Mouse (Mus musculus) megakaryocyte, adult 5-6 weeks (primary cell): Measurements from ENCODE around the gene Slco1c1. TPM values are rescaled to one million over a fixed set of nuclear protein-coding genes. Genes with fewer than 3 reads are reported as not detected.

ENCODE experiments used
- ATAC-seq: 2 replicates; pipeline ENCODE4 v1.8.0; 2016; ENCODE audit warnings: mild to moderate bottlenecking, inconsistent platforms; ENCODE audit not compliant: poor library complexity, severe bottlenecking
- total RNA-seq, 2 experiments: library from RNA; stranded (forward) in 1 of 2; stranded (reverse) in 1 of 2; fragments of 153-499, 151-499 nt in 1 of 2; fragments of 221-1000, 200-1000 nt in 1 of 2; gene quantifications; 2 replicates each; pipeline versions ENCODE4 v1.2.3 to v1.2.4; 2015 to 2017

Gene Slco1c1
- total RNA-seq (2015) (not detected in 2 replicates), total RNA-seq (2017) (not detected in 2 replicates)

DNA sequence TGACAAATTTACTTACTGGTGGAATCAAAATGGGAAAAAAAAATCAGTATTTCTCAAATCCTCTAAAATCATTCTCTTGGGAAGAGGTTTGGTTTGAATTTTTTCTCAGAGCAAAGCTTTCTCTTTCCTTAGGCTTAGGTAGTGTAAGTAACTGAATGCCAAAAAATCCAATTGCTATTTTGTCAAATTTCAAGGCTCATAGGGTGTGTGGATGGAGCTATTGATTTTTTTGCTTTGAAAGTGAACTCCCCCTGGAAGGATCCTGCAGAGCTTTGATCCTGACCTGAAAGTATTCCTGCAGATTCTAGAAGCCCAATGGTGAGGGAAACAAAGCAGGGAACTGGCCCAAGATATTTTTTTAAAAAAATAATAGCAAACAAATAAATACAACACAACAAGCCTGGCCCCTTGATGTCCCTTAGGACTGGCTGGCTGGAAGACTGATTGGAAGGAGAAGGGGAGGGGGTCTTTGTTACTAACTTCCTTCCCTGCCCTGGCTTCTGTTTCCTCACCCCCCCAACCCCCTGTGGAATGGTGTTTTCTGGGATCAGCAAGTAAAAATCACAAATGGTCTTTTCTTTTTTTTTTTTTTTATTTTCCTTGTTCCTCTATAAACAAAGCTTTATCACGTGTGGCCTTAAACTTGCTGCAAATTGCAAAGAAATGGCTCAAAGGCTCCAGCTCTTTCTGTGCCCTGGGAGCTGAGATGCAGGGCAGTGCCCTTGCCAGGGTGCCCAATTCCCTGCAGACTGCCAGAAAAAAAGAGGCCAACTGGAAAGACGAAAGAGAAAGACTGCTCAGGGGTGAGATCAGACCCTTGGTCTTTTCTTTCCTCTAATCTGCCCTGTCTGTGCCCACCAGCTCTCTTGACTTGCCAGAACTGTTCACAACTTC is at the start of gene Slco1c1:
Gene Slco1c1, plus strand, starts transcription at position 622 of the 894 bp plus-strand sequence.
- no peak for ATAC-seq

DNA sequence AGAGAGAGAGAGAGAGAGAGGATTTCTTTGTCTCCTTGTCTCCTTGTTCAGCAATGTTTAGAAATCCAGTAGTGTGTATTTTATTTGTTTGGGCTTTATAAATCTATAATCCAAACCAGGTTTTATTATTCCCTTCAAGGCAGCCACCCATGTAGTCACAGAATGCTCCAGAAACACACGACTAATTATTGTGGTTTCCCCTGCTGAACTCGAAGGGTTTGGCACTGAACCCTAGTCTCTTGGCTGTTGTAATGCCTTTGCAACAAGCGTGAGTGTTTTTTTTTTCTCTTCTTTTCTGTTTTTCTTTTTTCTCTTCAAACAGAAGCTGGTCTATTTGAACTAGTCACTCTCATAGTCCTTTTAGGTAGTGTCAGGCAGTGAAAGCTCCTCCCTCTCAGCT is 49.5 kb upstream of the Slco1c1 start:
- ATAC-seq = no peak

DNA sequence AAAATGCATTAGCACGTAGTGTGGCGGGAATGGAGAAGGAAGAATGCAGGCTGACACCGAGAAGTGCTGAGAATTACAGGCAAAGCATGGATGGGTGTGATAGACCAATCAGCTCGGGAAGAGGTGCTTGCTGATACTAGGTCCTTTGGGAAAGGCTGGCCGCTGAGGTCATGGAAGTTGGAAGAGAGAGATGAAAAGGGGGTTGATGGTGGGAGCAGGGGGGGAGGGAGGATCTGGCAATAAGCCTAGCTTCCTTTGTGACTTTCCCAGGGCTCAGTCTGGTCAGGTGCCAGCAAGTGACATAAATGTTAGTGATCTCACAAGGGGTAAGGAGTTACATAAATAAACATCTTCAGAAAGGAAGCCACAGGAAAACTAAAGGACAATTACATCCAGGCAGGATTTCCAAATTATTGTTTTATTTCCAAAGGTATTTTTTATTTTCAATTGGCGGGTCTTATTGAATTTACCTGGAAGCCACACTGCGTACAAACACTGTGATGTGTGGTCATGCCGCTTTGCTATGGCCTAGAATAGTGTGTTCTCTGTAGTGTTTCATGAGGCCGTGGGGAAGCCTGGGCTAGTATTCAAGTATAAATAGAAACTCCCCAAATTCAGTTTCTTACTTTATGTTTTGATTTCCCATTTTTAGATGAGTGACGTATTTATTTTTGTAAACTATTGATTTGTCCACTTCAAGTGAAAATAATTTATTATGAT is 38.7 kb upstream of the Slco1c1 start:
- no peak for ATAC-seq

DNA sequence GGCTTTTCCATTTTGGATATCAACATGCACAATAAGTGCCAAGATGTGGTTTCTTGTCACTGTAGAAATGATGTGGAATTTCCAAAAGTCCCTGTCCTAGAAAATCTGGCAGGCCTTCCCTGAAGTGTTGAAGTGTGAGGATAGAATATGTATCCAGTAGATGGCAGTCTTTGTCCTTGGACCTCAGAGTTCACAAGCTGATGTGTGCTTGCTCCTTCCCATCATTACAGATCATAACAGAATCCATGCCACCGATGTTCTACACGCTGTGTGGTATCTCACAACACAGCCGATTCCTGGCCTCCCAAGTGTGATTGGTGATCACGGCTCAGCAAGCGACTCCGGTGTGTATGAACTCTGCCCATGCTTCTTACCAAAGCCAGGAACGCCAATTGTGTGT is 36.9 kb upstream of the Slco1c1 start:
- ATAC-seq = 0 out of 2 replicates have a peak, but pooled peaks have one; percentile 10

DNA sequence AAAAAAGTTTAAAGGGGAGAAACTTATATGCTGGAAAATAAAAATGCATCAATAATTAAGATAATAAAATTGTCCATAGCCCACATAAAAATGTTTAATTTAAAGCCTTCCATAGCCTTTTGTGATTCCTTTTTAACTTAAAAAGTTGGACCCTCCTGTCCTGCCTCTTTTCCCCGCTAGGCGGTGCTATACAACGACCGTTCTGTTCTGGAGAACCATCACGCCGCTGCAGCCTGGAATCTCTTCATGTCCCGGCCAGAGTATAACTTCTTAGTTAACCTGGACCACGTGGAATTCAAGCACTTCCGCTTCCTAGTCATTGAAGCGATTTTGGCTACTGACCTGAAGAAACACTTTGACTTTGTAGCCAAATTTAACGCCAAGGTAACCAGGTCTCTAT is 35.5 kb upstream of the Slco1c1 start:
- ATAC-seq = peak; percentile 37

DNA sequence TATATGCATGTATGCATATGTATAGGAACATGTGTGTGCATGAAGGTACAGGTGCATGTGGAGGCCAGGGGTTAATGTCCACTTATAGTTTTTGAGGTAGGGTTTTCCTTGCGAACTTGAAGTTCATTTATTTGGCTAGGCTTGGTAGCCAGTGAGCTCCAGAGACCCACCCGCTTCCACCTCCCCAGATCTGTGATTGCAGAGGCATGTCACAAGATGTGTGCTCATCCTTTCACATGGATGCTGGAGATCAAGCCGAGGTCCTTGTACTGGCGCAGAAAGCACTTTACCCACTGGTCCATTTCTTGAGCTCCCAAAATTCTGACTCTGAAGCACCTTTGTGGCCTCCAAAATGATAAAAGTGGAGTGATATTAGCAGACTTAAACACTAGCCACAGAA is 29.3 kb upstream of the Slco1c1 start:
- no peak for ATAC-seq

DNA sequence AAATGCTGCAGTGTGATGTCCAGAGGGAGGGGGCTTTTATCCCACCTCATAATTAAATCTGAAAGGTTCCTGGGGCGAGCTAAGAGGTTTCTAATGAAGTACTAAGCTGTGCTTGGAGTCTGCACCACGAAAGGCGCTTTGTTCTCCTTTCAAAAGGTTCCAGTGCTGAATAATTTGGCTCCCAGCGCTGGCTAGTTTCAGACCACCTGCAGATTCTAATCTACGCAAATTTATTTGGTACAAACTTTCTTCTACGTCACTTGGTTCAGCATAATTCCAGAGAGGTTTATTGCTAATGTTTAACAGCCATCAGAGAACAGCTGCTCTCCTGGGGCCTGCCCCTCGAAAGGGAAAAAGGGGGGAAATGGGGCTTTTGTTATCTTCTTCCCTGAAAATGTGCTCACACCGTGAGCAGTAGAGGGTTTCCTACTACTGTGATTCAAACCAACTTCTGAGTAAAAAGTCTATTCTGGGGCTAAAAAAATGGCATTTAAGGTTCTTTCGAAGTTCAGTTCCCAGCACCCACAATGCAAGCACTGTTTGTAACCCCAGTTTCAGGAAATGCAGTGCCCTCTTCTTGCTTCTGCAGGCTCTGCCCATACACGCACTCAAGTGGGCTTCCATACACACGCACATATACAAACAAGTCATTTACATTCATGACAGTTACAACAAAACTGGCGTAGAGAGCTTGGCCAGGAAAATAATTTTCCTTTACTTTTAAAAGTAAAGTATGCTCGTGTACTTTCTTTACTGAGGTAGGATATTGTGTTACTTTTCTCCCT is 28.3 kb upstream of the Slco1c1 start:
- ATAC-seq = no peak

DNA sequence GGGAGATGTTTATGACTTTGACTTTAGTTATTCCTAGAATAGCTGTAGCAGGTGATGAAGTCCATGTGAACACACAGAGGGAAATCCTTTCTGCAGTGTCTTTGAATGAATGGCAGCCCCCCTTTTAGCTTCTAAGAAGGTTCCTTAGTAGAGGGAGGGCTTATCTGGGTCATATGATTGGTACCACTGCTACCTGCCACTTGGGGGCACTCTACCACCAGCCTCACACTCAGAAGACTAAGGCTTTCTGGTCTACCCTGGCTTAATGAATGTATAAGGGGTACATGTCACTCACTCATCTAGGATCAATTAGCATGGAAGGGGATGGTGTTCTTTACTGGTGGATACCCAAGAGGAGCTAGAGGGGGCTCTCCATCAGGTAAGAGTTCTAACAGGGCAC is 24.7 kb upstream of the Slco1c1 start:
- no peak for ATAC-seq

DNA sequence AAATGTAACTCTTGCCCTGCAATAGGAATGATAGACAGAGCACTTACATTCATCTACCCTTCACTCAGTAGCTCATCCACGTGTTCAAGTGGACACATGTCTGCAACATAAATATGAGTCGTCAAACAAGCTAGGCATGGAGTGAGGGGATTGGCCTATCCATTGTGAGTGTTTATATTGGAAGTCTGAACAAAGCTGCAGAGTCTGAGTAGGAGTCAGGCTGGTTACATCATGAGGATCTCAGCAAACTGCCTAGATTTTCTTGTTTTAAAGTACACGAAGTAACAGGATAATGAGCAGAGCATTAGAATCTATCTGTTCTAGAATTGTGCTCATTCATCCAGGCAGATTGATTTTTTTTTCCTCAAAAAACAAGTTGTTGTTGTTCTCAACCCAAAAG is 23.0 kb upstream of the Slco1c1 start:
- no peak for ATAC-seq

DNA sequence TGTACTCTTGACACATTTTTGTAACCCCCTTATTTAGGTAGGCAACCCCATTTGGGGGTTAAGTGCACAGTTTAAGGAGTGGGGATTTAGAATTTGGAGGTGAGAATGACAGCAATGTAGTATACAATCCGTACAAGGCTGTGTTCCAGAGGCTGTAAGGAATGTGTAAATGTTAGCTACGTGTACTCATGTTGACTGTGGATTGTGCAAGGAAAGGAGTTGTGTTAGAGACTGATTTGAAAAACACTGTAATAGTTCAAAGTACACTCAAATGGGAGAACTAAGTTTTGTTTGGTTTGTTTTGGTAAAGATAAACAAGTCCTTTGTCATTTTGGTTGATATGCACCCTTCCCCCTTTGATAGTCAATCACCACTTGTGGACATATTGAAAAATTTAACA is 1.6 kb upstream of the Slco1c1 start:
- ATAC-seq = no peak

DNA sequence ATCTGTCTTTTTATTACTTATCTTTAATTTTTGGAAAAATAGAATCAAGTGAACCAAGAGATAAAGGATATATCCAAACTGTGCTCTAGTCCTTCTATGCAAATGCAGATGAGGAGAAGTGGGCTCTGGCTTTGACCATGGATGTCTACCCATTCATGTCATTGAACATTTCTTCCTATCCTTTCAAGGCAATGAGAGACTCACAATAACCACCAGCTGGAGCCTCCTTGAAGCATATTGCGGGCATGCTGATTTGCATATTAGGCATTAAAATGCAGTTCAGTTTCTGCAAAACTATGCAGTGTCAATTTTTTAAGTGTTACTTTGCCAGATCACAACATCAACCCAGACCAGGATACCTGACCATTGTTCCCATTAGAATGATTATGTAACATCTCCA is 1.6 kb downstream of the Slco1c1 start:
- ATAC-seq = no peak

DNA sequence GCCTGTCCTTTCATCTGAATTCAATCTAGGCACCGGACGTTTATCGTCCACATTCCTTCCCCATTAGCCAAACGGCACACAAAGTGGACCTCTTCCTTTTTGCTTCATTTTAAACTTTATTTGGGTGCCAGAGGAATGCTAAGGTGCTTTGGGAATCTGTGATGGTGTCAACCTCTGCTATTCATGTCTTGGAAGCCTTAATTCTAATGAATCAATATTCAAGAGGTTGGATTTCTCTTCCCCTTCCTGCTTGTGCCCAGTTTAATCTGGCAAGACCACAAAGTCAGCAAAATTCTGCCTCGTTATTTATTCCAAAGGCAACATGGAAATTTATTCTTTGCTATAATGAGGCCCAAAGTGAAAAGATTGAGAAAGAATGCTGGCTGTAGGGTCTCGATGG is 6.7 kb downstream of the Slco1c1 start:
- ATAC-seq = no peak

DNA sequence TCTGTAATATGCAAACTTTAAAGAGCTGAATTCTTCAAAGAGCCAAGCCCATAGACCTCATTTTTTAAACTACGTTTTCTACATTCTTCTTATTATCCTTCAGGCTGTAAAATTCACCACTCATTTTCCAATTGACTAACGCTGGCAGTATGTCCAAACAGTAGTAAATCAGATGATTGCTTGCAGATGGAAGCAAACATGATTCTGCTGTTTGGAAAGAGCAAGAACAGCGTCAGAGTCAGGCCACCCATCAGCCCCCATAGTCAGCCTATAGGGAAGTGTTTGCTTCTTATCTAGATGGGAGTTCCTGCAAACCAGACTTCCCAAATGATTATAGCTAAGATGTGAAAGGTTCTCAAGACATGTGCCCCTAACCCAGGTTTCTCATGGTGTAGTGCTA is 13.1 kb downstream of the Slco1c1 start:
- no peak for ATAC-seq

DNA sequence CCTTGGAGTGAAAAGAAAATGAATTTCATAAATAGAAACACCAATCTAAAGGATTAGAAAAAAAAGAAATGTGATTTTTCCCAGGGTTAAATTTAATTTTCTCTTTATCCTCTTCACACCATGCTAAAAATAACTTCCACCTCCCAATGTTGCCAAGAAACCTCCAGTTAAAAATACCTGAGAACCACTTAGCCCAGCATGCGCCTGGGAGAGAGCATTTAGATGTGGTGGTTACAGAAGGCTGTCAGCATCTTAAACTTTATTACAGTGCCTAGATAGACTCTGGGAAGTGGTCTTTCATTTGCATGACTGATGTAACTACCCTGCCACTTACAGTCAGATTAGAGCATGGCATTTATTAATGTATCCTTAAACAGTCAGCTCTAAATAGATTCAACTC is 17.0 kb downstream of the Slco1c1 start:
- ATAC-seq = no peak

DNA sequence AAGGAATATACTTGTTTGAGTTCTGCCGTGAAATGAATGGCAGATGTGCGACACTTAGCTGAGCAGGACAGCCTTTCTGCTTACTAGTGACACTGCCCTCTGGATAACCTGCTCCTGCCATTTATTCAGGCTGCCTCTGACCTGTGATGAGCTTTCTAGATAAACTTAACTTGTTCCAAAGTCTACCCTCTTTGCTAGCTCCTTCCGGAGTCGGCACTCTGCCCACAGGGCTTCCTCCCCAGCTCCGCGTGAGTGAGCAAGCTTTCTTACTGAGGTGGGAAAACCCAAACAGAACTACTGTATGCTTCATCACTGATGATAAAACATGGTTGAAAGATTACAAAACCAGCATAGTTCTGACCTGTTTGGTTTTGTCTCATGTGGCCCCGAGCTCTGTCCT is 19.2 kb downstream of the Slco1c1 start:
- ATAC-seq = no peak

DNA sequence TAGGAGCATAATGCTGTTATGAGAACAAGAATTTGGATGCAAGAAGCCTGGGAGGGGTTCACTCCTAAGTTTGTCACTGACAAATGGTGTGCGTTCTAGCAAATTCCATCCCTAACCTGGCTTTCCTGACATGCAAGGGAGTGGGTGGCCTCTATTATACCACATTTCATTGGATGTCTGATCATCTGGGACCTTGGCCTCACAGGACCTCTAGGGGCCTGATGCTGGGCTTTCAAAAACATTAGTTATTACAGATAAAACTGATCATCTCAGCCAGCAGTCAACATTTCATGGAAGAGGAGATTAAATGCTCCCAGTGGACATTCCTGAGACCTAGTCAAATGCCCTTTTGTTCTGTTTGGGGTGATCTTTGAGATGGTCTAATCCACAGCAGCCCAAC is 34.0 kb downstream of the Slco1c1 start:
- no peak for ATAC-seq

DNA sequence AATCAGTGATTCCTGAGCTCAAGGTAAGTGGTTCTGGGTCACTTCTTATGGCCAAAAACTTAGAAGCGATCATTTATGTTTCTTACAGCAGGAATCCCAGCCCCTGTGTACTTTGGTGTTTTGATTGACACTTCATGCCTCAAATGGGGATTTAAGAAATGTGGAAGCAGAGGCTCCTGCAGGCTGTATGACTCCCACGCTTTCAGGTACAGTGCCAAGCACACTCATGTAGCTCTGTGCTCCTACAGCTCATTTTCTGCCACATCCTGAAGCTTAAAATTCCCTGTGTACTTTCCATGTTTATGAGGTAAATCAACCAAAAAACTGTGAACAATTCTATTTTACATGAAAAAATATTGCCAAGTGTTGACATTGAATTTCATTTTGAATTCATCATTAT is 43.2 kb downstream of the Slco1c1 start:
- ATAC-seq = no peak

DNA sequence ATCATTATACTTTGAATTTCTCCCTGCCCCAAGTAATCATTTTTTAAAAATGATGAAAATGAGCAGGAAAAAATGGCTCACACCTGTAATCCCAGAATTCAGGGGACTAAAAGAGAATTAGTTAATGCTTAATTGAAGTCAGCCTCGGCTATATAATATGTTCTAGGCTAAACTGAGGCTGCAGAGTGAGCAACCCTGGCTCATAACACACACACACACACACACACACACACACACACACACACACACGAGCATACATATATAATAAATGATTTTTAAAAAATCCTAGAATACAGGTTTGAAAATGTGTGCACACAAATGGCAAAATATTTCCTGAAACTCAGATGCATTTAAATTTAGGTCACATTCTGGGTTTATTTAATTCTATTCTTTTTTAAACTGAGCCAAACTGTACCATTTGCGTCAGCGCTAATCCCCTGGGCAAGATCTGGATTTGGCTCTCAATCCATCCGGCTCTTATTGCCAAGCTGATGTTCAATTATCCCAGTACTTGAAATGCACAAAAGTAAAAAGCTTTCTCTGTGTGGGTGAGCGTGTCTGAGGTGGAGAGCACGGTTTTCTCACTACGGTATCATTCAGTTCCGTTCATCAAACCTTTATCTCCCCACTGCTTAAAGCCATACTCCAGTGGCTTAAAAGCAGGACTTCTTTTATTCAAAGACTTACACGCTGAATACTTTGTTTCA is 43.8 kb downstream of the Slco1c1 start:
- no peak for ATAC-seq

DNA sequence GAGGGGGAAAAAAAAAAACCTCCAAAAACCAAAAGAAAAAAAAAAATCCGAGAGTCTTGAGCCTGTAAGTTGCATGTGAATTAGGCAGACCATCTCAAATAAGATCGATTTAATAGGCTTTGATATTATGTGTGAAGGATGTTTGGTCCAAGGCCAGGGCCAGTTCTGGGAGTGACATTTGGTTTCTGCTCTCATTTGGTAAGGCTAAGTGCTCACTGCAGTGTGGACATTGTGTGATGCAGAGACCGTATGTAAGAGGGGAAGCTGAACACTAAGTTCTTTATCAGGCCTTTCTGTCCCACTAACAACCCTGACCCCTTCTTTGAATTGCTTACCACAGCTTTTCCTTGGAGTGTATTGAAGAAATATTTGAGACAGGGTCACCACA is 44.4 kb downstream of the Slco1c1 start:
- ATAC-seq = no peak

DNA sequence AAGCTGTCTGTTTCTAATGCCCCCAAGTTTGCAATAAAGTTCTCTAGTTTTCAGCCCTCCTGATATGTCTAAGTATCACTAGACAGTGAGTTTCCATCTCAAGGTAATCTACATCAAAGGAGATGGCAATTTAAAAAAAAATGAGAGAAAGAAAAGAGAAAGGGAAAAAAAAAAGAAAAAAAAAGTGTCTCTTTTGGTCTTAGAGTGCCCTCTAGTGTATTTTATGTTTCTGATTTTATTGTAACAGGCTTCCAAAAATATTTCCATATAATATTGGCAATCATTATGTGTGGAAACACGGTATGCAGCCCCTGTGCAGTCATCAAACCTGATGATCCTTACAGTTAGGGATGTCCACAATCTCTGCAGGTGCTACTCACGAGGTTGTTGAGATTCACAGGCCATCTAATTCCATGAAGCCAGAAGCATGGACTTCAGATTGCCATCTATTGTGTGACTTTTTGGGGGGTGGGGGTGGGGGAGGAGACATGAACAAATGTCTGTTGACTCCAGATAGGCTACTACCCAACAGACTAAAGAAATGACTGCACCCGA is 52.6 kb downstream of the Slco1c1 start:
- ATAC-seq = no peak
